Mouse (Mus musculus) liver, embryonic 14.5 days (tissue): Measurements from ENCODE around the gene Wfdc15a. TPM values are rescaled to one million over a fixed set of nuclear protein-coding genes. Genes with fewer than 3 reads are reported as not detected.
A peak's percentile ranks its signal among the peaks of the same experiment; 100 is the strongest.

Source experiments
- ATAC-seq: fragments of 200-750 bp; cut with Nextera tagmentation; 2 replicates; pipeline ENCODE4 v1.8.0; 2017; ENCODE audit warnings: moderate number of reproducible peaks, mild to moderate bottlenecking, moderate library complexity; ENCODE audit not compliant: insufficient read depth
- DNase-seq, 3 experiments: peaks; one replicate each; pipeline ENCODE4 v3.0.0-alpha.2; 2012 to 2013; ENCODE audit warnings: low read depth in 3 of 3, low spot score in 3 of 3
- H3K27ac ChIP-seq: fragments of 300-500 bp; sonication (generic); 2 replicates; pipeline ENCODE4 v1.5.1; 2014; ENCODE audit warnings: moderate library complexity, mild to moderate bottlenecking, control low read depth, inconsistent platforms
- H3K27me3 ChIP-seq: fragments of 300-500 bp; sonication (generic); 2 replicates; pipeline ENCODE4 v1.6.1; 2014; ENCODE audit warnings: mild to moderate bottlenecking, low read length, moderate library complexity; ENCODE audit not compliant: control insufficient read depth, insufficient read depth
- H3K36me3 ChIP-seq: fragments of 300-500 bp; sonication (generic); replicated peaks from 2 replicates; pipeline ENCODE4 v1.6.1; 2014; ENCODE audit warnings: low read depth; ENCODE audit not compliant: control insufficient read depth, insufficient read depth
- H3K4me1 ChIP-seq, 2 experiments: fragments of 200-500 bp in 1 of 2; fragments of 300-500 bp in 1 of 2; sonication (generic) in 1 of 2; replicated peaks; 2 replicates each; pipeline ENCODE4 v1.6.1; 2012 to 2014; ENCODE audit warnings: antibody characterized with exemption in 1 of 2, inconsistent platforms in 1 of 2, low read length in 1 of 2; ENCODE audit not compliant: control insufficient read depth in 2 of 2, insufficient read depth in 2 of 2
- H3K4me2 ChIP-seq: fragments of 300-500 bp; sonication (generic); 2 replicates; pipeline ENCODE4 v1.6.1; 2014; ENCODE audit warnings: low read depth, mild to moderate bottlenecking, control low read depth, moderate library complexity
- H3K4me3 ChIP-seq, 2 experiments: fragments of 200-500 bp in 1 of 2; fragments of 300-500 bp in 1 of 2; sonication (generic) in 1 of 2; 2 replicates each; pipeline ENCODE4 v1.5.1; 2012 to 2014; ENCODE audit warnings: low read depth in 2 of 2, low read length in 2 of 2, mild to moderate bottlenecking in 2 of 2, control low read depth in 1 of 2, inconsistent platforms in 1 of 2, moderate library complexity in 1 of 2; ENCODE audit not compliant: insufficient read depth in 1 of 2
- H3K9ac ChIP-seq: fragments of 300-500 bp; sonication (generic); replicated peaks from 2 replicates; pipeline ENCODE4 v1.6.1; 2014; ENCODE audit warnings: mild to moderate bottlenecking, control low read depth, moderate library complexity
- H3K9me3 ChIP-seq: fragments of 300-500 bp; sonication (generic); 2 replicates; pipeline ENCODE4 v1.6.1; 2016; ENCODE audit warnings: low read length, mixed read lengths; ENCODE audit not compliant: control insufficient read depth
- CTCF ChIP-seq: IDR thresholded peaks from 2 replicates; pipeline ENCODE4 v1.5.1; 2016; ENCODE audit warnings: antibody characterized with exemption, low read depth, control low read depth
- EP300 ChIP-seq: IDR thresholded peaks from 2 replicates; pipeline ENCODE4 v1.6.1; 2016; ENCODE audit warnings: antibody characterized with exemption, low read depth
- WGBS: fragments of 180-500 bp; shearing (Covaris S2); extraction: QIAGEN DNeasy Blood & Tissue Kit; methylation state at CpG from one replicate; pipeline ENCODE4 v1.1.7; 2014; ENCODE audit not compliant: insufficient replicate concordance; 5-methylcytosine and 5-hydroxymethylcytosine counted together
- polyA plus RNA-seq, 2 experiments: library from polyadenylated mRNA; depleted of rRNA in 1 of 2; stranded (reverse) in 1 of 2; unstranded in 1 of 2; fragments of >200 nt; fragmentation: Nextera tagmentation in 1 of 2; extraction: Ambion mirVana in 1 of 2; gene quantifications; 2 replicates each; pipeline versions ENCODE4 v1.2.1 to v1.2.3; 2012 to 2014

Gene Wfdc15a
- polyA plus RNA-seq, 2 experiments, result not detected

DNA sequence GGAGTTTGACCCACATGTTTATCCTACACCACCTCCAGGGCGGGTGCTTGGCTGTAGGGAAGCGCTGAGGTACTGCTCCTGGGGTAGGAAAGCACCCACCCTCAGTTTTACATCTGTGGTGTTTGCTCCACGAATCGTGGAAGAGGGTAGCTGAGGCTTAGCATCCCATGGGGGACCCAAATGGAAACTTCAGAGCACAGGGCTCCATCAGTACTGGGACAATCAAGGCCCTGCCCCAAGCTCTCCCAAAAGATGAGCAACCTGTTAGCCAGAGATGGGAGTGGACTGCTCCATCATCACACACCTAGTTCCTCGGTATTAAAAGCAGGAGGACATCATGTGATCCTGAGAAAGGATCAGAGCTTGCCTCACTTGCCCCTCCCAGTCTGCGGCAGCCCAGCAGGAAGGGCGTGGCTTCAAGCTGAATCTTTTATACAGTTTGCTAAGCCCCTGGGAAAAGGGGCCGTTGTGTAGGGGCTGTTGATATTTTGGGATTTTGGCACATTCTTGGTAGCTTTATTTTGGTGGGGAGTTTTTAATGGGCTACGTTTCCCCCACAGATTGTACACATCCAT is 15.7 kb downstream of the Wfdc15a start:
- no peak overlapping the region for H3K27ac ChIP-seq
- H3K9me3 ChIP-seq, result no peaks in the 10 kb centered on the region
- no peak overlapping the region for H3K4me2 ChIP-seq
- 26% methylated on average over 9 of the region's 9 CpGs for WGBS
- H3K9ac ChIP-seq, result no peak overlapping the region
- TF ChIP-seq CTCF (no peak), EP300 (no peak)
- H3K27me3 ChIP-seq, result no peaks in the 10 kb centered on the region
- no peak for ATAC-seq
- H3K36me3 ChIP-seq, result no peaks in the 10 kb centered on the region
- H3K4me1 ChIP-seq, result no peaks in the 10 kb centered on the region
- H3K4me3 ChIP-seq, result no peak overlapping the region
- no peak for DNase-seq

DNA sequence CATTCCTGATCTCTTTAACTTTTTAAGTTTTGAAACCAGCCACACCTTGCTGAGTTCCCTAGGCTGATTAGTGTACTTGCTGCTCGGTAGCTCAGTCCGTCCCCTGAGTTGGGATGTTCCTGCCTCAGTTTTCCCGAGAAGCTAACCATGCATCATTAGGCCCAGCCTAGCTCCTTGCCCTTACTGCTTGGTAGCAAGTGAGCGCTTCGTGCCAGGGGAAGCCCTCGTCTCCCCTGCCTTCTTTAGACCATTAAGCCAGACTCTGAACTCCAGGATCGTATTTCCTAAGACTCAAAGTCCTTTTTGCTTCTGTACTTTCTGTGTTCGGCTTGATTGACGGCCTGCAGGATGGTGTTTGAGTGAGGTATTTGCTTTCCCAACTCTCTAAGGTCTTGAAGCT is 16.6 kb downstream of the Wfdc15a start:
- no peak for ATAC-seq
- no peak overlapping the region for H3K4me3 ChIP-seq
- no peaks in the 10 kb centered on the region for H3K27me3 ChIP-seq
- H3K36me3 ChIP-seq, result no peaks in the 10 kb centered on the region
- no peaks in the 10 kb centered on the region for H3K9me3 ChIP-seq
- DNase-seq, result no peak
- H3K27ac ChIP-seq, result no peak overlapping the region
- no peaks in the 10 kb centered on the region for H3K4me1 ChIP-seq
- no peak for TF ChIP-seq CTCF
- TF ChIP-seq EP300, result no peak
- H3K9ac ChIP-seq, result no peak overlapping the region
- WGBS, result 63% methylated on average over 9 of the region's 9 CpGs
- no peak overlapping the region for H3K4me2 ChIP-seq

DNA sequence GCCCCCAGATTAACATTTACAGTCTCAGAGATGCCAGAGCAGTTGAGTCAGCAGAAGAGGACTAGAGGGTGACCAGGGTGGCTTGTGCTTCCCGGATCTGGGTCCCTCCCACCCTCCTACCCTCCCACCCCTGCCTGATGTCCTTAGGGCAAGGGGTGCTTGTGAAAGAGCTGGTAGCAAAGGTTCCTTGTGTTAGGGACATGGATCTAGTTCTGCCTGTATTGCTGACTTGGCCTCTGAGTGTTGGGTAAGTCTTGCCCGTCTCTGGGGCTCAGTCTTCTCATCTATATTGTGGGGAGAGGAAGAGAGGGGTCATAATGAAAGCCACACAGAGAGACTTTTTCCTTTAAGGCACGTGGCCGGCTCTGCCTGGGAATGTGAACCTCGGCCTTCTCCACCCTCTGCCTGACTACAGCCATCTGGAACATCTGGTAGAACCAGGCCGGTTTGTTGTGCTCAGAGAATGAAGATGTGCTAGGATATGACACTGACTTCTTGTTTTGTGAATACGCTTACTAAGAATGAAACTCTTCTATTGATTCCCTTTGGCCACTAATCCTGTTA is 17.2 kb downstream of the Wfdc15a start, which contains the start of gene Wfdc5:
Wfdc5 (minus strand) TSS at position 51 of the 564 bp plus-strand sequence.
- Histone ChIP-seq H3K4me2 (no peak within 1 kb of the TSS), H3K9me3 (no peaks in the 10 kb centered on the region), H3K36me3 (no peaks in the 10 kb centered on the region), H3K27me3 (no peaks in the 10 kb centered on the region), H3K9ac (no peak within 1 kb of the TSS), H3K4me3 (no peak within 1 kb of the TSS), H3K4me1 (no peaks in the 10 kb centered on the region), H3K27ac (no peak within 1 kb of the TSS)
- DNase-seq (no peak), ATAC-seq (no peak)
- TF ChIP-seq EP300 (no peak), CTCF (no peak)
- 51% methylated on average over 7 of the region's 7 CpGs for WGBS

DNA sequence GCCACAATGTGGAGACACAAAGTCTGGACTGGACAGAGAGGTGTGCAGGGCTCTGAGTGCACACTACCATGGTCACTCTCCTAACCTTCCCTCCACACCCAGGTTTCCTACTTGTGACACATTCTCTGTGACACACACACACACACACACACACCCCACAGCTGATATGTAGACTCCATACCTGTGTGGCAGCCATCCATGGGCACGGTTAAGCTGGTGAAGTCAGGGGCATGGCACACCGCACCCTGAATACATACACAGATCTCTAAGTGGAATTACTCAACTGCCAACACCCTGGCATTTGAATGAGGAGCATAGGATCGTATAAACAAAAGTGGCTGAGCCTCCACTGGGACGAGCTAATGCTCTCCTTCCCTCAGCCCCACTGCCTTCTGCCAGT is 19.2 kb downstream of the Wfdc15a start:
- DNase-seq (no peak), ATAC-seq (no peak)
- no peak overlapping the region for H3K27ac ChIP-seq
- TF ChIP-seq CTCF (no peak), EP300 (no peak)
- no peaks in the 10 kb centered on the region for H3K9me3 ChIP-seq
- no peaks in the 10 kb centered on the region for H3K27me3 ChIP-seq
- no peak overlapping the region for H3K9ac ChIP-seq
- 58% methylated on average over 4 of the region's 4 CpGs for WGBS
- H3K4me2 ChIP-seq, result no peak overlapping the region
- H3K4me1 ChIP-seq, result no peaks in the 10 kb centered on the region
- no peak overlapping the region for H3K4me3 ChIP-seq
- H3K36me3 ChIP-seq, result no peaks in the 10 kb centered on the region

DNA sequence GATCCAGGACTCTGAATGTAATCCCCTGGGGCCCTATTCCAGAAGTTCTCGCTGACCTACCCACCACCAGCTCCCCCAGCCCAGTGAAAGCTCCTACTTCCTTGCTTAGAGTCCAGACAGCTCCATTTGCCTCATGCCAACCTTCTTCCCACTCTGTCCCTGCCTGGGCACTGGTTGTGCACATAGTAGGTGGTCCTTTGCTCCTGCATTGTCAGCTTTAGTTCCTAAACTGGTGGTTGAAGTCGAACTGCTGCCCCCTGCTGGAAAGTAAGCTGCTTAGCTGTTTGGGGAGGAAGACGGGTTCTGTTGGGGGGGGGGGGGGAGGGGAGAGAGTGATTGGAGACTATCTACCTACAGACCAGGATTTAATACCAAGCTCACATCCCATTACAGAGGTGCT is 19.8 kb downstream of the Wfdc15a start:
- Histone ChIP-seq H3K27me3 (no peaks in the 10 kb centered on the region), H3K9ac (no peak overlapping the region), H3K4me2 (no peak overlapping the region), H3K36me3 (no peaks in the 10 kb centered on the region), H3K4me1 (no peaks in the 10 kb centered on the region), H3K9me3 (no peaks in the 10 kb centered on the region), H3K4me3 (no peak overlapping the region), H3K27ac (no peak overlapping the region)
- TF ChIP-seq EP300 (no peak), CTCF (peak; percentile 59)
- 26% methylated on average over 3 of the region's 3 CpGs for WGBS
- DNase-seq (peak in 2 of 3 experiments; percentile 9 to 13), ATAC-seq (no peak)
